Mouse (Mus musculus): Measurements from ENCODE around the gene Oas1d. TPM values are rescaled to one million over a fixed set of nuclear protein-coding genes. Genes with fewer than 3 reads are reported as not detected.

Gene Oas1d
- not detected in 2 replicates for polyA plus RNA-seq (2012; ENCODE audit: low replicate concordance)

DNA sequence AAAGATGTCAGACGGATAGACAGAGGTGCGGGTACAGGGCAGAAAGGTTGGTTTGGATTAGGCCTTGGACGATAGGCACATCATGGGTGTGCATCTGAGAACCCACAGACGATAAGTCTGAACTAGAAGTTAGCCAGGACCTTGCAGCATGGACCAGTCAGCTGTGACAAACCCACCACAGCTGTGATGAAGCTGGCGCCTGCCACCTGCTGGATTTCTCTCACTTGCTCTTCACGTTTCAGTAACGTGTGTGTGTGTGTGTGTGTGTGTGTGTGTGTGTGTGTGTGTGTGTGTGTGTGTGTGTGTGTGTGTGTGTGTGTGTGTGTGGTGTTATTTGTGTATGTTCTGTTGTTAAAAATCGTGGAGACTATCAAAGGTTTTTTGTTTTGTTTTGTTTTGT lies at the start of gene Oas1d:
TSS of gene Oas1d (plus strand) at position 333 of the 400 bp plus-strand sequence.

DNA sequence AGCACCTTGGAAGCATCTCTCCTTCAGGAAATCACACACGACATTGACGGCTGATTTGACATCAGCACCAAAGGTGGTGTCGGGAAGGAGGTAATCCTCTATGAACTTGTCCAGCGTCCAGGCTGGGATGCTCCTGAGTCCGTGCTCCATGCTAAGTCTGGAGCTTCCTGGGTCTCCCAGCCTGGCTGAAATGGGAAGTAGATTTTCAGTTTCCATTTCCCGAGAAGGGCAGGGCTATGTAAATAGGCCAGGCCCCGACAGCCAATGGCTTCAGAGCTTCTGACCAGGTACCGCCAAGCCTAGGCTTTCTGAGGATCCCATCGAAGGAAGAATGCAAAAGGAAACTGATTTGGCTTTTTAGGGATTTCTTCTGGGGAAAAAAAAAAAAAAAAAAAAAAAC lies 26.9 kb upstream of the Oas1d start, which contains the start of gene Oas1g:
TSS of gene Oas1g (minus strand) at position 201 of the 400 bp plus-strand sequence.

GRCm38 (mm10) chr5:120906791-120907733 lies 7.3 kb upstream of the Oas1d start, which contains the start of gene Oas1a:
TSS of gene Oas1a (minus strand) at chr5:120907521.

Other genes starting within 250 kb of the Oas1d start
- gene Dtx1, start 202.6 kb upstream of the Oas1d start, polyA plus RNA-seq (2012; ENCODE audit: low replicate concordance), result 50.3 and 77.0 TPM in 2 replicates
- 0.30 and 0.63 TPM in 2 replicates for gene Oas2, start 164.7 kb upstream of the Oas1d start, polyA plus RNA-seq (2012; ENCODE audit: low replicate concordance)
- gene Oas3, start 136.9 kb upstream of the Oas1d start, polyA plus RNA-seq (2012; ENCODE audit: low replicate concordance), result 7.4 and 33.3 TPM in 2 replicates
- not detected in 2 replicates for gene Oas1e, start 119.0 kb upstream of the Oas1d start, polyA plus RNA-seq (2012; ENCODE audit: low replicate concordance)
- gene Oas1c, start 102.0 kb upstream of the Oas1d start, polyA plus RNA-seq (2012; ENCODE audit: low replicate concordance), result 0.10 and 0.30 TPM in 2 replicates
- not detected in 2 replicates for gene Oas1f, start 67.2 kb upstream of the Oas1d start, polyA plus RNA-seq (2012; ENCODE audit: low replicate concordance)
- not detected in 2 replicates for gene Oas1h, start 53.1 kb upstream of the Oas1d start, polyA plus RNA-seq (2012; ENCODE audit: low replicate concordance)
- 1.1 and 1.5 TPM in 2 replicates for gene Oas1g, start 26.9 kb upstream of the Oas1d start, polyA plus RNA-seq (2012; ENCODE audit: low replicate concordance)
- 3.1 and 18.8 TPM in 2 replicates for gene Oas1a, start 7.0 kb upstream of the Oas1d start, polyA plus RNA-seq (2012; ENCODE audit: low replicate concordance)
- gene Rph3a, start 95.6 kb downstream of the Oas1d start, polyA plus RNA-seq (2012; ENCODE audit: low replicate concordance), result 0.06 TPM in 1 of 2 replicates, not detected in the other